Mouse (Mus musculus): ENCODE measurements around the gene Vdr. TPM values are rescaled to one million over a fixed set of nuclear protein-coding genes. Genes with fewer than 3 reads are reported as not detected.
A peak's percentile ranks its signal among the peaks of the same experiment; 100 is the strongest.

Vdr gene
- polyA plus RNA-seq, 1 experiment from 2014 or later: 0.72 TPM

DNA sequence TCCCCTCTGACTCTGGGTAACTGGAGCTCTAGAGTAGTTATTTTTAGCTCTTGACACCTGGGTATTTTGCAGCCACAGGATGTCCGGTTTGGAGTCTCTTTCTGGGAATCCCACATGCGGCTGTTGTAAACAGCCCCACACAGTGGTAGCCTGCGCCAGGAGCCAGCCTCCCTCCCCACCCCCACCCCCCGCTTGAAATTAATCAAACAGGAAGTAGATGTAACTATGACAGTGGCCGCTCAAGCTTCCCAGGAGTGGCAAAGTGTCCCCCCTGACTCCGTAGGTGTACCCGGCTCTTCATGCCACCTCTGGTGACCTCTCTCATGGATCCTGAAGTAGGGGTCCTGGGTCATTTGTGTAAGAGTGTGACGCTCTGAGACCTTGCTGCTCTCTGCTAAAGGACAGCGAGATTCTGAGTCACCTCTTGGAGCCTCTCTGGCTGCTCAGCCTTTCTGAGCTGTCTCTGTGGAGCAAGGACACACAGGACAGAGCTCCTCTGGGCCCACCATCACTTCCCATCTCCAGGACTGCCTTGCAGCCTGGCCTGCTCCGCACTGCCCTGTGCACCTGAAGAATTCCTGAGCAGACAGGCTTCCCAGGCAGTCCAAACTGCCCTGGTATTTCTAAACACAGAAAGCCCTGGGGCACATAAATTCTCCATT, 89.0 kb downstream of the Vdr start:
- peak; percentile 43; the same call in 1 of the 2 replicates for ATAC-seq (replicated peaks; ENCODE audit: insufficient number of reproducible peaks, low FRiP score, low TSS enrichment)

DNA sequence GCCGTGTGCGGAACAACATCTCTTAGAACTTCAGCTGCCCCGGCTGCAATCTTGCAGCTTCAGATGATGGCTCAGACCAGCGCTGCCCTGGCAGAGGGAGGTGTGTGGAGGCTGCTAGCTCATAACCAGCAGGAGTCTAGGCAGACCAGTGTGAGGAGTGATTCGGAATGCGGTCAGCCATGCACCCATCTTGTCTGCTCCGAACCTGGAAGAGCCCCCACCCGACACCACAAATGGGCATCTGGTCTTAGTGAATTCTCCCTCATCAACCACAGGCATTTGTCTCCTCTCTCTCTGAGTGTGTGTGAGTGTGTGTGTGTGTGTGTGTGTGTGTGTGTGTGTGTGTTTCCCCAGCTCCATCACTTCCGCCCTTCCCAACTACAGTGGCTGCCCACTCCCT, 90.5 kb downstream of the Vdr start:
- Histone ChIP-seq H3K9ac (ENCODE audit: low read depth, low read length) (no peak overlapping the region), H3K4me1 (ENCODE audit: control insufficient read depth, insufficient read depth, low read length) (peaks cover 46% of the 10 kb centered on the region), H3K27ac (ENCODE audit: low read depth, low read length) (no peak overlapping the region), H3K4me2 (no peak overlapping the region), H3K4me3 (ENCODE audit: low read depth, low read length) (no peak overlapping the region), H3K27me3 (ENCODE audit: control insufficient read depth, insufficient read depth, low read length) (no peaks in the 10 kb centered on the region), H3K9me3 (replicated peaks; ENCODE audit: control insufficient read depth, low read length) (no peaks in the 10 kb centered on the region), H3K36me3 (ENCODE audit: control insufficient read depth, insufficient read depth, low read length) (peaks cover 3% of the 10 kb centered on the region)
- 77% methylated on average over 9 of the region's 9 CpGs for WGBS (ENCODE audit: insufficient replicate concordance)
- no peak for ATAC-seq (replicated peaks; ENCODE audit: insufficient number of reproducible peaks, low FRiP score, low TSS enrichment)

More for the DNA sequence above, 89.0 kb downstream of the Vdr start:
- H3K4me3 ChIP-seq (ENCODE audit: low read depth, low read length): 0 out of 2 replicates have a peak overlapping the region, but pooled peaks have one; percentile 8
- peaks cover 57% of the 10 kb centered on the region for H3K4me1 ChIP-seq (ENCODE audit: control insufficient read depth, insufficient read depth, low read length)
- no peaks in the 10 kb centered on the region for H3K9me3 ChIP-seq (replicated peaks; ENCODE audit: control insufficient read depth, low read length)
- 24% methylated on average over 10 of the region's 10 CpGs for WGBS (ENCODE audit: insufficient replicate concordance)
- peaks cover 3% of the 10 kb centered on the region for H3K36me3 ChIP-seq (ENCODE audit: control insufficient read depth, insufficient read depth, low read length)
- no peaks in the 10 kb centered on the region for H3K27me3 ChIP-seq (ENCODE audit: control insufficient read depth, insufficient read depth, low read length)
- H3K9ac ChIP-seq (ENCODE audit: low read depth, low read length): peak overlapping the region; percentile 54; the same call in 1 of the 2 replicates
- H3K27ac ChIP-seq (ENCODE audit: low read depth, low read length): peak overlapping the region; percentile 77
- H3K4me2 ChIP-seq: peak overlapping the region; percentile 48

DNA sequence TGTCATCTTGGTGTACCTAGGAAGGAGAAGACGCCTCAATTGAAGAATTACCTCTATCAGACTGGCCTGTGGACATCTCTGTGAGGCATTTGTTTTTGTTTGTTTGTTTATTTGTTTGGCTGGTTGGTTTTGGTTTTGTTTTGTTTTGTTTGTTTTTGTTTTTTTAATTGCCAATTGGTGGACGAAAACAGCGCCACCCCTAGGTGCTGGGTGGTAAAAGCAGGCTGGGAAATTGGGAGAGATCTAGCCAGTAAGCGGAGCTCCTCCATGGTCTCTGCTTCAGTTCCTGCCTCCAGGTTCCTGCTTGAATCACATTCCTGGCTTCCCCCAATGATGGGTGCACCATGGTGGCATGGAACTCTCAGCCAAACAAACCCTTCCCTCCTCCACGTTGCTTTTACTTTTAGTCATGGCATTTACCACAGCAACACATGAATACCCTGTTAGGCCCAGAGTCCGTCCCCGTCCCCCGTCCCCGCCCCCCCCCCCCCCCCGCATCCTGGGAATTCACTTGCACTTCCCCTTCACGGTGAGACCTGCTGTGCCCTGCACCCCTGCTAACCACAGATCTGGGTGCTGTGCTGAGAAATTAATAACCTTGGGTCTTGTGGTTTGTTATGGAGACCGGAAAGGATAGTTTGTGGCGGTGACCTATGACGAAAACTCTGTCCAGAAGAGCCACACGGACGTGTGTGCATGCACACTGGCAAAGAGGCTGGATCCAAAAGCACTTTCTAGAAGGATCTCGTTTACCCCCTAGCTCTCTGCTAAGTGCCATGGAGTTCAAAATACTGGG, 94.0 kb downstream of the Vdr start:
- 0 out of 2 replicates have a peak, but pooled peaks cover 2% of the 10 kb centered on the region for H3K36me3 ChIP-seq (ENCODE audit: control insufficient read depth, insufficient read depth, low read length)
- no peak overlapping the region for H3K27ac ChIP-seq (ENCODE audit: low read depth, low read length)
- no peaks in the 10 kb centered on the region for H3K27me3 ChIP-seq (ENCODE audit: control insufficient read depth, insufficient read depth, low read length)
- H3K4me2 ChIP-seq: no peak overlapping the region
- 89% methylated on average over 17 of the region's 17 CpGs for WGBS (ENCODE audit: insufficient replicate concordance)
- no peak overlapping the region for H3K9ac ChIP-seq (ENCODE audit: low read depth, low read length)
- H3K4me1 ChIP-seq (ENCODE audit: control insufficient read depth, insufficient read depth, low read length): peaks cover 36% of the 10 kb centered on the region
- no peak for ATAC-seq (replicated peaks; ENCODE audit: insufficient number of reproducible peaks, low FRiP score, low TSS enrichment)
- no peak overlapping the region for H3K4me3 ChIP-seq (ENCODE audit: low read depth, low read length)
- H3K9me3 ChIP-seq (replicated peaks; ENCODE audit: control insufficient read depth, low read length): no peaks in the 10 kb centered on the region

DNA sequence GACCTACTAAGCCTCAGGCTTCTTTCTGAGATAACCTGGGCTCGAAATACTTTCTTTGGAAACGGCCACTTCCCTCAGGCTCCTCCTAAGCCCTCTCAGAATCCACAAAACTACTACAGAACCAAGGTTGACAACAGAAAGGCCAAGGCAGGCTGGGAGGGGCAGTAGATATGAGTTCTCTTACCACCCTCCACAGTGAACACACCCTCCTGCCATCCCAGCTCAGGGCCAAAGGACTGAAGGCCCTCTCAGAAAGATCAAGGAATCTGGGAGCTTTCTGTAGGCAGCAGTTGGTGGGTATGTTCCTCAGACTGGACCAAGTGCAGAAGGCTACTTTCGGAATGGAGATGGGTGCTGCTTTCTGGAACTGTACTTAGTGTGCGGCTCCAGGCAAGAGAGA, 95.2 kb downstream of the Vdr start:
- H3K4me2 ChIP-seq: no peak overlapping the region
- ATAC-seq (replicated peaks; ENCODE audit: insufficient number of reproducible peaks, low FRiP score, low TSS enrichment): no peak
- no peak overlapping the region for H3K9ac ChIP-seq (ENCODE audit: low read depth, low read length)
- H3K4me1 ChIP-seq (ENCODE audit: control insufficient read depth, insufficient read depth, low read length): peaks cover 25% of the 10 kb centered on the region
- H3K36me3 ChIP-seq (ENCODE audit: control insufficient read depth, insufficient read depth, low read length): 0 out of 2 replicates have a peak, but pooled peaks cover 2% of the 10 kb centered on the region
- H3K27ac ChIP-seq (ENCODE audit: low read depth, low read length): no peak overlapping the region
- no peaks in the 10 kb centered on the region for H3K27me3 ChIP-seq (ENCODE audit: control insufficient read depth, insufficient read depth, low read length)
- WGBS (ENCODE audit: insufficient replicate concordance): 81% methylated on average over 4 of the region's 4 CpGs
- H3K9me3 ChIP-seq (replicated peaks; ENCODE audit: control insufficient read depth, low read length): no peaks in the 10 kb centered on the region
- H3K4me3 ChIP-seq (ENCODE audit: low read depth, low read length): no peak overlapping the region

DNA sequence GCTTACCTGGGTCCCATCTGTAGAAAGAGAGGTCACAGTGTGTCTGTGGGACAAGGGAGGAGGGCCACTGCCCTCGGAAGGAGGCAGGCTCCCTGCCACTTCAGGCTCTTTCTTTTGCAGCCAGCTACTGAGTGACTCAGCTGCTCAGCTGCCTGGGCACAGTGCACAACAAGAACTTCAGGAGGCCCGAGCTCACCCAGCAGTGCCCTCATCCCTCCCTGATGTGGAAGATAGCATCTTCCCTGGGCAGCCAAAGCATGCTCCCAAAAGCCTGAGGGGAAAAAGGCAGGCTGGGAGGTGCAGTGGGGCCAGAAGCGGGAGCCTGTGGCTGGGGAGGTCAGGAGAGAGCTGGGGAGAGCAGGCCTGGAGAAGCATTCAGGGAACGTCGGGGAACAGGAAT, 95.7 kb downstream of the Vdr start:
- H3K9ac ChIP-seq (ENCODE audit: low read depth, low read length): no peak overlapping the region
- H3K4me1 ChIP-seq (ENCODE audit: control insufficient read depth, insufficient read depth, low read length): peaks cover 25% of the 10 kb centered on the region
- 45% methylated on average over 5 of the region's 5 CpGs for WGBS (ENCODE audit: insufficient replicate concordance)
- no peak overlapping the region for H3K4me3 ChIP-seq (ENCODE audit: low read depth, low read length)
- ATAC-seq (replicated peaks; ENCODE audit: insufficient number of reproducible peaks, low FRiP score, low TSS enrichment): no peak
- peak overlapping the region; percentile 25; the same call in 1 of the 2 replicates for H3K27ac ChIP-seq (ENCODE audit: low read depth, low read length)
- no peaks in the 10 kb centered on the region for H3K27me3 ChIP-seq (ENCODE audit: control insufficient read depth, insufficient read depth, low read length)
- H3K36me3 ChIP-seq (ENCODE audit: control insufficient read depth, insufficient read depth, low read length): 0 out of 2 replicates have a peak, but pooled peaks cover 2% of the 10 kb centered on the region
- H3K4me2 ChIP-seq: no peak overlapping the region
- H3K9me3 ChIP-seq (replicated peaks; ENCODE audit: control insufficient read depth, low read length): no peaks in the 10 kb centered on the region

DNA sequence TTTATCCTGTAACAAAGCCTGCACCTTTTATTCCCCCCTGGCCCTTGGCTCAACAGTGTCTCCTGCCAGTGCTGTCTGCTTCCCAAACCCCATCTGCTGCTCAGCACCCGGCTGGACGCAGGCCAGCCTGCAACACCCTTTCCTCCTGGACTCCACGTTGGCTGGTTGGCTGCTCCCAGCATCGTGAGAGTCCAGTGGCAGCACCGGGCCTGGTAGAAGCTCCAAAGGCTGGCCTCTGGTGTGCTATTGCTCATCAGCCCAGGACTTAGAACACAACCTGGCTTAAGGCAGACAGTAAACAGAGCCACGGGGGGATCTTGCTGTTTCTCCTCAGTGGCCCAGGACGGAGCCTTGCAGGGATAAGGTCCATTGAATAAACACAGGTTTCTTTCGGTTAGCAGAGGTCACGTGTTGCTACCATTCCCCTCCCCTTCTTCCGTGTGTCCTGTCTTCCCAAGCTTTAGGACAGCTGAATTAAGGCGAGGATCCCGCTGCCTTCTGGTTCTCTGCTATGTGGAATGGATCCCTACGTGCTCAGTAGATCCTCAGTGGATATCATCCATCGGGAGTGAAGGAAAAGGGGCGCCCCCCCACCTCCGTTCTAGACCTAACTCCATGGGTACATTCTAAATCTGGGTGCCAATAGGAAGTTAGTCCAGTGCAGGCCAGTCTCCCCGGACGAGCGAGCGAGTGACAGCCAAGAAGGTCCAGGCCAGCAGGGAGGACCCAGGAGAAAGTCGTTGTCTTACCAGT, 96.8 kb downstream of the Vdr start:
- WGBS (ENCODE audit: insufficient replicate concordance): 59% methylated on average over 21 of the region's 21 CpGs
- H3K9ac ChIP-seq (ENCODE audit: low read depth, low read length): peak overlapping the region; percentile 49; the same call in 1 of the 2 replicates
- no peaks in the 10 kb centered on the region for H3K27me3 ChIP-seq (ENCODE audit: control insufficient read depth, insufficient read depth, low read length)
- no peak overlapping the region for H3K4me3 ChIP-seq (ENCODE audit: low read depth, low read length)
- H3K9me3 ChIP-seq (replicated peaks; ENCODE audit: control insufficient read depth, low read length): no peaks in the 10 kb centered on the region
- peaks cover 8% of the 10 kb centered on the region for H3K36me3 ChIP-seq (ENCODE audit: control insufficient read depth, insufficient read depth, low read length)
- H3K27ac ChIP-seq (ENCODE audit: low read depth, low read length): no peak overlapping the region
- ATAC-seq (replicated peaks; ENCODE audit: insufficient number of reproducible peaks, low FRiP score, low TSS enrichment): no peak
- H3K4me1 ChIP-seq (ENCODE audit: control insufficient read depth, insufficient read depth, low read length): peaks cover 25% of the 10 kb centered on the region
- no peak overlapping the region for H3K4me2 ChIP-seq

DNA sequence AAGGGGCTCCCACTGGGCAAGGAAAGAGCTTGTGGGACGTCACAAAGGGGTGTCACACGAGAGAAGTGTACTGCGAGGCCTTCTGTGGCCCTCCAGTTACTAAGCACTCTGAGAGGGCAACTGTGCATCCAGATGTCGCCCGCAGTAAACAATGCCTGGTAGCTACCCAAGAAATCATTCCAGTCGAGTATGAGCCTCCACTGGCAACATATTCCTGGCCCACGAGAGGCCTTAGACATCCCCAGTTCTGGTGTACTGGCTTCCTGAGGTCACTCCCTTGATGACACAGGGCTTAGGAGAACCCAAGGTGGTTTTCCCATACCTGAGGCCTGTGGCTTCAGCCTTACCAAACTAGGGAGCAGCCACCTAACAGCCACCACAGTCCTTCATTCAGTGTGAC, 97.6 kb downstream of the Vdr start:
- H3K36me3 ChIP-seq (ENCODE audit: control insufficient read depth, insufficient read depth, low read length): peaks cover 8% of the 10 kb centered on the region
- no peak overlapping the region for H3K27ac ChIP-seq (ENCODE audit: low read depth, low read length)

DNA sequence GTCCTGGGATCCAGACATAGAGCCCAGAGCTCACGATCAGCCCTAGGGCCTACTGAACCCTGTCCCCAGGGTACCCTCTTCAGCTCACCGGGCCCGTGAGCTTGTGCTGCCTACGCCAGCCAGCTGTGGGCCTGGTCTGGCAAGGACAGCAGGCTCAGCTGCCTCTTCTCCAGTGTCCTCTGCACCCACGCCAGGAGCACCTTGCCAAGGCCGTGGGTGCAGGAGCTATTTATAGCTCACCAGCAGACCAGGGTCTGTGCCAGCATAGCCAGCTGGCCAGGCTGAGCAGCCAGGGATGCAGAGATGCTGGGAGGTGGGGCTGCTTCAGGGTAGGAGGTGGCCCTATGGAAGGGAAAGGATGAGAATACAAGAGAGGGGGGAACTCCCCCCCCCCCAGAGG, 98.3 kb downstream of the Vdr start:
- no peak overlapping the region for H3K27ac ChIP-seq (ENCODE audit: low read depth, low read length)

More for the DNA sequence above, 97.6 kb downstream of the Vdr start:
- no peak for ATAC-seq (replicated peaks; ENCODE audit: insufficient number of reproducible peaks, low FRiP score, low TSS enrichment)
- H3K9me3 ChIP-seq (replicated peaks; ENCODE audit: control insufficient read depth, low read length): no peaks in the 10 kb centered on the region
- WGBS (ENCODE audit: insufficient replicate concordance): 68% methylated on average over 7 of the region's 7 CpGs
- H3K4me2 ChIP-seq: no peak overlapping the region
- H3K4me3 ChIP-seq (ENCODE audit: low read depth, low read length): no peak overlapping the region
- H3K9ac ChIP-seq (ENCODE audit: low read depth, low read length): peak overlapping the region; percentile 49; the same call in 1 of the 2 replicates
- H3K27me3 ChIP-seq (ENCODE audit: control insufficient read depth, insufficient read depth, low read length): no peaks in the 10 kb centered on the region
- peaks cover 25% of the 10 kb centered on the region for H3K4me1 ChIP-seq (ENCODE audit: control insufficient read depth, insufficient read depth, low read length)

More for the DNA sequence above, 98.3 kb downstream of the Vdr start:
- no peaks in the 10 kb centered on the region for H3K9me3 ChIP-seq (replicated peaks; ENCODE audit: control insufficient read depth, low read length)
- no peak overlapping the region for H3K4me3 ChIP-seq (ENCODE audit: low read depth, low read length)
- no peak overlapping the region for H3K9ac ChIP-seq (ENCODE audit: low read depth, low read length)
- WGBS (ENCODE audit: insufficient replicate concordance): 69% methylated on average over 6 of the region's 6 CpGs
- no peak for ATAC-seq (replicated peaks; ENCODE audit: insufficient number of reproducible peaks, low FRiP score, low TSS enrichment)
- peaks cover 25% of the 10 kb centered on the region for H3K4me1 ChIP-seq (ENCODE audit: control insufficient read depth, insufficient read depth, low read length)
- peaks cover 11% of the 10 kb centered on the region for H3K36me3 ChIP-seq (ENCODE audit: control insufficient read depth, insufficient read depth, low read length)
- no peaks in the 10 kb centered on the region for H3K27me3 ChIP-seq (ENCODE audit: control insufficient read depth, insufficient read depth, low read length)
- no peak overlapping the region for H3K4me2 ChIP-seq

All from heart, embryonic 11.5 days (tissue).